ENCODE assay signal across 10 mouse cellular contexts in the genomic region with DNA sequence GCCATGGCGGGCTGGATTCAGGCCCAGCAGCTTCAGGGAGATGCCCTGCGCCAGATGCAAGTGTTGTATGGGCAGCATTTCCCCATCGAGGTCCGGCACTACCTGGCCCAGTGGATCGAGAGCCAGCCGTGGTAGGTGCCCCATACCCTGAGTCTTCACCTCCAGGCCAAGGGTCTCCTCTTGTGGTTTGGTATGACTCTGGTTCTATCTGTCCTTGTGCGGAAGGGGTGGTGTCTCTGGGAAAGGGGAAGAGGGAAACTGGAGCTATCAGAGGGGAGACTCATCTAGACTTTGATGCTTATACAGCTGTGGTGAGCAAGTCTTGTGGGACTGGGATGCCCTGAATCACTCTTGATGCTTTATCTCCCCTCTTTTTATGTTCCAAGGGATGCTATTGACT. TPM values are rescaled to one million over a fixed set of nuclear protein-coding genes. Genes with fewer than 3 reads are reported as not detected.
A peak's percentile ranks its signal among the peaks of the same experiment; 100 is the strongest.
DNase-seq lines count a peak whose midpoint lies in the region; ATAC-seq and TF ChIP-seq lines count a peak whose summit lies in the region.
"Had no signal": no experiment of that assay in that cellular context is flagged by ENCODE, and none has a peak within 500 bp of the region (broad histone marks: within the 10 kb centered on the region; RNA-seq: fewer than 3 reads in every experiment).

No protein-coding gene starts in this region.

- WGBS in lung, postnatal 0 days, result 83% methylated on average over 7 of the region's 7 CpGs
- 78% methylated on average over 7 of the region's 7 CpGs for WGBS in embryonic facial prominence, embryonic 10.5 days
- WGBS in stomach, embryonic 16.5 days, result 78% methylated on average over 7 of the region's 7 CpGs

- DNase-seq in lung, postnatal 0 days (ENCODE audit: low spot score), result no peak
- no peak for DNase-seq in lung, postnatal 10 days
- DNase-seq in embryonic facial prominence, embryonic 10.5 days (ENCODE audit: low spot score), result no peak
- DNase-seq in liver, result peak; percentile 2
- DNase-seq in kidney, postnatal 36 days, result no peak
- DNase-seq in adrenal gland, postnatal 4 days (ENCODE audit: low spot score in 2 of 2), result no peak
- DNase-seq: cerebellum, adult 11 months; kidney, postnatal 25 days; right cerebral cortex, postnatal 4 days had no signal

- no peak overlapping the region for H3K9ac ChIP-seq in lung, postnatal 0 days (replicated peaks; ENCODE audit: low read depth)
- no peak overlapping the region for H3K9ac ChIP-seq in stomach, embryonic 16.5 days (ENCODE audit: low read length)

- H3K4me2 ChIP-seq in lung, postnatal 0 days (replicated peaks; ENCODE audit: low read depth, low read length), result peak overlapping the region; percentile 82; the same call in 1 of the 2 replicates
- peak overlapping the region; percentile 82; the same call in 1 of the 2 replicates for H3K4me2 ChIP-seq in stomach, embryonic 16.5 days (ENCODE audit: low read depth, low read length)

- H3K4me3 ChIP-seq in lung, postnatal 0 days (ENCODE audit: low read depth, low read length), result no peak overlapping the region
- peak overlapping the region; percentile 59; the same call in 1 of the 2 replicates for H3K4me3 ChIP-seq in embryonic facial prominence, embryonic 10.5 days
- no peak overlapping the region for H3K4me3 ChIP-seq in stomach, embryonic 16.5 days (replicated peaks; ENCODE audit: low read length)

- H3K27me3 ChIP-seq in lung, postnatal 0 days (replicated peaks; ENCODE audit: insufficient read depth, low read length), result no peaks in the 10 kb centered on the region
- peaks cover 76% of the 10 kb centered on the region for H3K27me3 ChIP-seq in embryonic facial prominence, embryonic 10.5 days (replicated peaks; ENCODE audit: low read depth, poor library complexity, severe bottlenecking)
- no peaks in the 10 kb centered on the region for H3K27me3 ChIP-seq in stomach, embryonic 16.5 days (ENCODE audit: control insufficient read depth, insufficient read depth, low read length)

- no peak for TF ChIP-seq EP300 in lung, postnatal 0 days (IDR thresholded peaks at IDR 0.05)

- H3K4me1 ChIP-seq in lung, postnatal 0 days (ENCODE audit: insufficient read depth, low read depth, low read length), result no peaks in the 10 kb centered on the region
- peaks cover 25% of the 10 kb centered on the region for H3K4me1 ChIP-seq in embryonic facial prominence, embryonic 10.5 days
- H3K4me1 ChIP-seq in stomach, embryonic 16.5 days (ENCODE audit: control insufficient read depth, insufficient read depth, low read length), result peaks cover 10% of the 10 kb centered on the region; the same call in 1 of the 2 replicates

- no peaks in the 10 kb centered on the region for H3K36me3 ChIP-seq in lung, postnatal 0 days (ENCODE audit: insufficient read depth, low read length)
- H3K36me3 ChIP-seq in embryonic facial prominence, embryonic 10.5 days (replicated peaks), result no peaks in the 10 kb centered on the region
- no peaks in the 10 kb centered on the region for H3K36me3 ChIP-seq in stomach, embryonic 16.5 days (ENCODE audit: control insufficient read depth, insufficient read depth, low read length)

- H3K9me3 ChIP-seq in lung, postnatal 0 days (ENCODE audit: low read length), result no peaks in the 10 kb centered on the region
- H3K9me3 ChIP-seq in embryonic facial prominence, embryonic 10.5 days, result no peaks in the 10 kb centered on the region
- H3K9me3 ChIP-seq in stomach, embryonic 16.5 days (replicated peaks; ENCODE audit: control insufficient read depth, low read length), result no peaks in the 10 kb centered on the region

- no peak overlapping the region for H3K27ac ChIP-seq in lung, postnatal 0 days (ENCODE audit: low read length)
- no peak overlapping the region for H3K27ac ChIP-seq in embryonic facial prominence, embryonic 10.5 days (replicated peaks)
- H3K27ac ChIP-seq in stomach, embryonic 16.5 days (ENCODE audit: low read length), result no peak overlapping the region

- ATAC-seq in lung, postnatal 0 days, result no peak
- ATAC-seq in stomach, embryonic 16.5 days (ENCODE audit: insufficient read depth, low FRiP score), result no peak

- TF ChIP-seq CTCF in lung, postnatal 0 days (IDR thresholded peaks at IDR 0.05), result no peak

RNA-seq across cellular contexts. Expression of gene Stat5a, which starts 2.2 kb away (rescaled TPM):
- polyA plus RNA-seq in lung, postnatal 0 days (2015; fragmentation: Nextera tagmentation; extraction: Ambion mirVana), result 6.2 and 7.1 TPM in 2 replicates
- 1.7 and 1.9 TPM in 2 replicates for polyA plus RNA-seq in embryonic facial prominence, embryonic 10.5 days (2016; fragmentation: Nextera tagmentation; extraction: Ambion mirVana)
- polyA plus RNA-seq in stomach, embryonic 16.5 days (2015; fragmentation: Nextera tagmentation; extraction: Ambion mirVana), result 12.0 and 14.0 TPM in 2 replicates
- total RNA-seq in adrenal gland, postnatal 4 days (2021), result 10 to 100 TPM; 34.1 to 42.1 TPM

RNA-seq across cellular contexts. Expression of gene Stat5b, which starts 10.8 kb away (rescaled TPM):
- polyA plus RNA-seq in lung, postnatal 0 days (2015; fragmentation: Nextera tagmentation; extraction: Ambion mirVana), result 17.9 and 21.4 TPM in 2 replicates
- polyA plus RNA-seq in embryonic facial prominence, embryonic 10.5 days (2016; fragmentation: Nextera tagmentation; extraction: Ambion mirVana), result 14.4 and 14.9 TPM in 2 replicates
- polyA plus RNA-seq in stomach, embryonic 16.5 days (2015; fragmentation: Nextera tagmentation; extraction: Ambion mirVana), result 26.2 and 27.4 TPM in 2 replicates
- total RNA-seq in adrenal gland, postnatal 4 days (2021), result 10 to 100 TPM; 68.2 to 68.7 TPM
